Mouse (Mus musculus): ENCODE results near the gene Adgrb3.

The Adgrb3 gene

DNA sequence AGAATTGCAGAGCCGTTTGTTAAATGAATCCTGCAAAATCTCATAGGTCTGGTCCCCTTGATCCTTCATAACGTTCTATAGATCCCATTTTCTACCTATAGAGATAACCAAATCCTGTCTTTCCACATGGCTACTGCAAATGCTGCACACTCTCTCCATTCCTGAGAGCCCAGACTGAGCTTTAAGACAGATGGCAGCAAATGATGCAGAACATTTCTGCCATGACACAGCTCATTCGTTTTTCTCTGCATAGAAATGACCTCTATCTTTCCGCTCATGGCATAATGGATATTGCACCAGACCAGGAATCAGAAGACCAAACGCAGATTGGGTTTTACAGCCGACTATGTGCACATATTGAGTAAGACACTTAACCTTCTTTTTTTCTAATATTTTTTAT lies 84.8 kb downstream of the Adgrb3 start:
- peak; percentile 68 to 72 for DNase-seq

DNA sequence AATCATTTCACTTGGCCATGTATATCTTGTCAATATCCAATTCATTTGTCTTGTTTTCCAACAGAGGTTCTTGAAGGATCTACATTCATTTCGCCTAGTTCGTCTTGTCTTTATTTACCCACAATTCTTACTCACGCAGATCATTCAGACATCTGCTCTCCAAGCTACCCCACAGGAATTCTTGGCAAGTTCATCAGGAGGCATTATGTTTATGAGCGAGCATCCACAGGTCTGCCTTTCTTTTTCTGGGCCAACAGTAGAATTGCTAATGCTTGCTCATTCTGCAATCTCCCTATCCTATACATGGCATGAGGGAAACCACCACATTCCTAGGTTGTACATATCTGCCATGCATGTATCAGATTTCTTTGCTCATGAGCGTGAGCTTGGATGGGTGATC lies 99.7 kb downstream of the Adgrb3 start:
- DNase-seq, result peak; percentile 34 to 42

DNA sequence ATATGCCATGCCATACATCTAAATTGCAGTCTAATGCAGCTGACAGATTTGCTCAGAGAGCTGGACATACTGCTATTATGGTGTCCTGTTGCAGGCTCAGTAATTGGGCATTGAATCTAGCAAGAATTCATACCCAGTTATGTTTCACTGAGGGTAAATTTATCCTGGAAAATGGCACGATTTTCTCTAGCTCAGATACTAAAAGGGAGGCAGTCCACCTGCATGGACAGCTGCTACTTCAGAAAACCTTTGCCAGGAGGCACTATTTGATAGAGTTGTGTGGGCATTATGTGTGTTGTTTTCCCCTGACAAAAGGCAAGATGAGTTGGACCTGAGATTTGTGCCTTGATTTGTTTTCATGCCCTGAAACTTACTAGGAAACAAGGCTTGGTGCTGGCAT lies 118.0 kb downstream of the Adgrb3 start:
- DNase-seq, result peak in 1 of 2 experiments; percentile 12

DNA sequence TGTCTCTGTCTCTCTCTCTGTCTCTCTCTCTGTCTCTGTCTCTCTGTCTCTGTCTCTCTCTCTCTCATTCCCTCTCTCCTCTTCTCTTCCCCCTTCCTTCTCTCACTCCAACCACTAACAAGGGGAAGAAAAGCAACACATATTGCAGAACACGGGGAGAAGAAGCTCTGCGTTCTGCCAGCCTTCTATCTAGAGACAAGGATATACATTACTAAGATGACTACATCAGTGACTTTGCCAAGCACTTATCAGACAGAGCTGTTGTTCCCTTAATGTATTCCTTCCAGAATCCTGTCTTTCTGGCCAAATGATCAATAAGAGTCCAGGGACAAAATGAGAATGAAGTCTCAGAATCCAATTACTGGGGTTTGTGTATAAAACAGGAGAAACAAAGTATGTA lies 123.2 kb downstream of the Adgrb3 start:
- no peak for DNase-seq

DNA sequence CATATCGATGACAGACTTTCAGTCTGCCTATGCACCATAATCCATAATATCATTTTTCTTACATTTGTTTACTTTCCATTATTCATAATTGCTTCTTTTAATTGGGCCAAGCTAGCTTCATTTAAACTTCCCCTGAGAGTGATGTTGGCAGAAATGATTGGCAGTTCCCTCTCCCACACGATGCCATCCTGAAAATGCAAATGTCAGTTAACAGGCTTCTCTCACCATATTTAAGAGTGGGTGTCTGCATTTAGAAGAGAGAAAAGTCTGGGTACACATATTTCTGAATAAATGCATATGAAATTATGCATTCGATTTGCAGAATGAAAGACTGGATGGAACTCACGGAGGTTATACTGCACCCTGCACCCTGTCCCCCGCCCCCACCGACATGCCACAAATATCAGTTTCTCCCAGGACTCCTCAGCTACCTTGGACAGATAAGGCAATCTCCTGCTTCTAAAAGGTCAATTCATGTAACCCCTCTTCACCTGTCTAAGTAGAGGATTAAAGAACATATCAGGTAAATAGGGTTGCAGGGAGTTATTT lies 130.7 kb downstream of the Adgrb3 start:
- no peak for DNase-seq

DNA sequence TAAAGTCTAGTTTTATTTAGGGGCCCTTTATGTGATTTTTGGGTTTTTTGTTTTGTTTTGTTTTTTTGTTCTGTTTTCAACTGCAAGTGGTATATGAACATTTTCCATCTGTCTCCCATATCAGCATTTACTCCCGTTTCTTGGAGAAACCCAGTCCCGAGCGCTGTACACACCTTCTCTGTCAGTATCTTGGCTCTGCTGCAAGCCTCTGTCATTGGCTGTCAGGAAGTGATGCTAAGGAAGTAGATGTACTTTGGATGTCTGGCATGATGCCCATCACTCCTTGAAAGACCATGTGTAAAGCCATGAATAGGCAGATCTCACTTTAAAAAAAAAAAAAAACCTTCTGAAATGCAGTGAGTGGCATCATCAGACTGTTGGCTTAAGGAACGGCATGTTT lies 132.3 kb downstream of the Adgrb3 start:
- peak; percentile 34 to 39 for DNase-seq

DNA sequence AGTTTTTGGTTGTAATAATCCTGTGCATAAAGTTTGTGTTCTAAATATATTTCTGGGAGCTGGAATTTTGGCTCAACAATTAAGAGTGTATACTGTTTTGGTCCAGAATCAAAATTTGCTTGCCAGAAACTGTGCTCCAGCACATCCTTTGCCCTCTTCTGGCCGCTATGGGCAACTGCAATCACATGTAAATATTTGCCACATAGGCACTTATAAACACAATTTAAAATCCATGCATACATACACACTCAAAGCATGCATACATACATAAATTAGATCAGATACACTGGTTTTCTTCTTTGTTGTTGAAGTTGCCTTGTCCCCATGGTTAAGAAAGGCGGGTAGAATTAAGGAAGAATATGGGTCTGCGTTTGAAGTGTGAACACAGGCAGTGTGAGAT lies 132.7 kb downstream of the Adgrb3 start:
- peak; percentile 34 to 56 for DNase-seq

DNA sequence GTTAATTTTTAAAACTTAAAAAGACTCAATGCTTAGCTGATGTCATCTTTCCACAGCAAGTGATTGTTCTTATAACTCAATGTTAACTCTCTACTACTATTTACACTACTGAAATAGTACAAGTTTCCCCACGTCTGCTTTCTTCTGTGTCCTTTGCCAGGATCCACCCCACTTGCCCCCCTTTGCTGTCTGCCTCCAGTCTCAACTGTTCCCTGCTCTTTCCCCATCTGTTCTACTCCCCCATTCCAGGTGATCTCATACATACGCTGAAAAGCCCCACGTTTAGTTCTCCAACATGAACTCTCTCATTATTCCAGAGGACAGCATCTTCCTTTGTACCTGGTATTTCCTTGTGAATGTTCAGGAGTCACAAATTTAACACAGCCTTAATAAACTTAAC lies 147.4 kb downstream of the Adgrb3 start:
- DNase-seq, result peak; percentile 50 to 56

DNA sequence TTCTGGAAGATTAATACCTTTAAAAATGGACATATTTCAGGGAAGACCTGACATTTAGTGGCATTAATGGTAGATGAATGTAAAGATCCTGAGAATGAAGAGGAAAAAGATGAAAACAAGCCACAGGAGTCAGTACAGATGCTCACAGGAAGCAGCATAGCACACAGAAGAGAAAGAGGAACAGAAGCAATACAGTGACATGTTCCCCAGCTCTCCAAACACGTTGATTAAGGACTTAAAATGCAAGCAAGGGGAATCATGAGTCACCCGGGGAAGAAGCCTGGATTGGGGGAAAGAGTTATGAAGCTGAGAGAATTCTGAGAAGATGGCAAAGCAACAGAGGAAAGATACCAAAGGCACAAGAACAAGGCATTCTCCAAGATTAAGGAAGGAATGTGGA lies 149.9 kb downstream of the Adgrb3 start:
- DNase-seq, result no peak

DNA sequence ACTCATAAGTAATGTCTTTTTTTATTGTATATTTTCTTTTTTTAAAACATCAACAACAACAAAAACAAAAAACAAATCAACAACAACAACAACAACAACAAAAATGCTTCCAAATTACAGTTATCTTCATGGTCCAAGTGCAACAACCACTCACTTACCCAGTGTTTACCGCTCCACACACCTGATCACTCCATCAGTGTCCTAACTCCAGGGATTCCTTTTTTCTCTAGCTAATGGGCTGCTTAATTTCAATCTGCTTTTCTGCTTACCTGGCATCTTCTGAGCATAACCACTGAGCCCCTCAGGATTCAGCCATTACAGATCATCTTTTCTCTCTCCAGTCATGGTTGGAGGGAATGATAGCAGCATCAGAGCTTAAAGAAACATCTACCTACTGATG lies 176.8 kb downstream of the Adgrb3 start:
- DNase-seq, result peak; percentile 4 to 8

DNA sequence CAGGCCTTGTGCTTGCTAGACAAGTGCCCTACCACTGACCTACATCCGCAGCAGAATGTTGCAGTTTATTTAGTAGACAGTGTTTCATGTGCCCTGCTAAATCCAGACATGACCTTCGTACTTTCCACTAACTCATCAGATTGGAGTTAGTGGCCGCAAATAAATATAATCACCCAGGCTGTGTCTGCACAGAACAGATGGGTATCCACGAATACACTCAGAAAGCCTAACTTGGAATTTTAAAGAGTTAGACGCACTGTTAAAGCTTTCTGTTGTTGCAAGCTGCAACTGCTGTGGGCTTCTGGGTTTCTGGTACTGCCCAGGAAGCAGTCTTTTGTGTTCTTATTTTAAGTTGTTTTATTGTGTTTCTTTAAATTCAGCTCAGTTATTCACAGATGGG lies 185.3 kb downstream of the Adgrb3 start:
- DNase-seq, result no peak

DNA sequence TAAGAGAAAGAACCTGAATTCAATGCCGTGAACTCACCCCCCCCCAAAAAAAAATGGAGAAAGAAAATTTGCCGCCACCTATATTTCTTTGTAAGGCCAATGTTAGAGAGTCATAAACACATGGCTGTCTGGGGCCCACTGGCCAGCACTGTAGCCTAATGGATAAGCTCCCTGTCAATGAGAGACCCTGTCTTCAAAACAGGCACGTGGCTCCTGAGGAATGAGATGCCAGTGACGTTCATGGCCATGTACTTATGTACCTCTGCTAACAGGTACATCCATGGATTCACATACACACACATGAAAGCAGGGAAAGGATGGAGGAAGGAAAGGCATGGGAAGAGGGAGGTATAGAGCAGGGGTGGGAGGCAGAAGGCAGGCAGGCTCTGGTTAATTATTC lies 208.0 kb downstream of the Adgrb3 start:
- DNase-seq, result no peak

DNA sequence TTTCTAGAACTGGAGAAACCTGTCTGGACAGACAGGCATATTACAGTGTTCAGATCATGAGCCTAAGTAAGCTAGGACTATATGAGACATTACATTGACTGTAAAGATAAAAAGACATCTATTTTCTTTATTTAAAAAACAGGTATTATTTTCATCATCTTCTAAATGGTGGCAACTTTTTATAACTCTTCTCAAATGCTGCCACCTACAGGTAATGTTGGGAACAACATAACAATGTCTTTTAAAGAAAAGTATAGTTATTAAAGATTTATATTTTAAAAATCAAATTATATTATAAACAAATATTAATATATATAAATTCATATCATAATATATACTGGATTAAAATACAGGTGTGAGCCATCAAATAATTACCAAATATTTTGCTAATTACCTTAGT lies 212.6 kb downstream of the Adgrb3 start:
- peak; percentile 30 to 62 for DNase-seq

DNA sequence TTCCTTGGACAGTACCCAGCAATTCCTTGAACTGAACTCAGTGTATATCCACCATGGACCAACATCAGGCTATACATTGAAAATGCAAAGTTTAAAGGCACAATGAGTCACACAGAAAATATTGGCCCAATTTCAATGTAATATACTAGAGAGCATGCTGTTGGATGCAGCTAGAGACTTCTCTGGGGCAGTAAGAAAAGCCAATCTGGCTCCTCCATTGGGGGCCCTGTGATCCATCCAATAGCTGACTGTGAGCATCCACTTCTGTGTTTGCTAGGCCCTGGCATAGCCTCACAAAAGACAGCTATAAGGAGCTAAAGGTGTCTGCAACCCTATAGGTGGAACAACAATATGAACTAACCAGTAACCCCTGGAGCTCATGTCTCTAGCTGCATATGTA lies 218.7 kb downstream of the Adgrb3 start:
- DNase-seq, result peak; percentile 45 to 59

DNA sequence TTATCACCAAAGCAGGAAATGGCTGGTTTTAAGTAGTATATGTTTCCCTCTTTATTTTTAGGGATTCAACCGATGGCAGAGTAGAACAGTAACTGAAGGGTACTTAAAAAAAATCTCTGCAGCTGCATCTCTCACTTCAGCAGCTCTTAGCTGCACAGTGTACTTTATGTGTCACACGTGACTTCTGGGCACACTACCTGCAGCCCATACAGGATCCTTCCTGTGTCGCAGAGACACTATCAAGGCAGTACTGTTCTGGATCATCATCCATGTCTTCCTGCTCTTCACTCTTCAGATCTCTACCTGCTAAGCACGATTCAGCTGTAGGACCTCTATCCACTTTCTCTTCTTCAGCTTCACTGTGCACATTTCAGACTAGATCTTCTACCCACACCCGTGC lies 230.6 kb downstream of the Adgrb3 start:
- DNase-seq, result no peak

DNA sequence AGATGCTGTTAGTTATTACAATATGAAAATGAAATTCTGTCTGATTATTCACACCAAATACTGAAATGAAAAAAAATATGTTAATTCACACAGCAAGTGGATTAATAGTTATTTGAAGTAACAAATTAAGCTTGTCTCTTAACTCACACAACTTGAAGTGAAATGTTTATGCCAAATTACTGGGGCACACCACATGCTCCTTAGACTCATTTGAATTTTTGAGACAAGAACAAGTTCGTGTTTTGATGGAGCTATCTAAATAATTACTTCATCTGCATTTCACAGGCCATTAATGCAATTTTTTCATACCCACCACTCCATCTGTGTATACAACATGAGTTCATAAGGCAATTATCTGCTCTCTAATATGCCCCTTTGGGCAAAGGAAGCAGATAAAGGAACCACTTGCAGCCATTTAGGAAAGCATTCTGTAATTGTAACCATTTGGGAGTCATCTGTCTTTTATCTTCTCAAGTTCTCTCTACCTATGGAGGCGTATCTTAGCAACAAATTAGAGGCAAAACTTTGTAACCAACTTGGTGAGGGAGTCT lies 240.9 kb downstream of the Adgrb3 start:
- DNase-seq, result no peak

DNA sequence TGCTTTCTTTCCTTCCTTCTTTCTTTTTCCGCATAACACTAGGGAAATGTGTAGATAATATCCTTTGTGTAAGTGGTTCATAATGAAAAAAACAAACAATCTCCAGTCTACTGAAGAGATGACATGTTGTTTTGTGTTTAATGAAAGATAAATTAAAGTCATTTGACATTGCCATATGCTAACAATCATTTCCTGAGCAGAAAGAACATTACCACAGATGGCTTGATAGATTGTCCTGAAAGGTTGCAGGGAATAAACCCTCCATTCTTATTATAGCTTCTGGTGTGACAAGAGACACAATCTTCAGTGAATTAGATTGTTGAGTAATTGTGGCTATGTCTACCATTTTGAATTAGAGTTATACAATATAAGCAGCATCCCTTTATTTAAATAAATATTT lies 247.8 kb downstream of the Adgrb3 start:
- DNase-seq, result no peak

DNA sequence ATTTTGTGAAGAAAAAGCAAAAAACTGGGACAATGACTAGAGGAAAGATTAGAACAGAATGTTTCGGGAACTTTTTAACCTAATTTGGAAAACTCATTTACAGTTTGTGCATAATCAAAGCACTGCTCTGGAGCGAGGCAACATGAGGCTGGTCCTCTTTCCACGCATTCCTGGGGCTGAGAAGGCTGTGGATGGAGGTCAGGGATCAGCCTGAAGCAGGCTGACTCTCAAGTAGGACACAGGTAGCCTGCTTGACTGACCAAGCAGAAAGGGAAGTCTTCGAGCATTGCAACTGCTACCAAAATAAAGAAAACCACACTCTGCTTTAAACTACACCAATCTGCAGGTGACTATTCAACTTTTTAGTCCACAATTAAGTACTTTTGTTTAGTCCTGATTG lies 251.7 kb downstream of the Adgrb3 start:
- DNase-seq, result no peak

DNA sequence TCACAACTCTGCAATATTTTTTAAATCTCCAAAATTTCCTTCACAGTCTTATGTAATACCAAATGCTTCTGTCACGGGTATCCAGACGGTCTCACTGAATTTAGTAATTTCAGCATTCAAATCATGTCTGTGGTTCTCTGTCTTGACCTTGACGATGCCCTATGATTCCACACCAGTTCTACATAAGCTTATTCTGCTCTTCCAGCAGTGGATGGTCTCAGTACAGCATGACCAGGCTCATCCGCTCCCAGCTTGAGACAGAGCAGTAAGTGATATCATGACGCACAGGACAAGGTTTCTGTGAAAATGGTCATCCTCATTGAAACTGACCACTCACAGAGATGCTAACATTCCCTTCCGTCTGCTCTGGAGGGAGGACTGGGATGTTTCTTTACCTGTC lies 252.9 kb downstream of the Adgrb3 start:
- DNase-seq, result no peak

DNA sequence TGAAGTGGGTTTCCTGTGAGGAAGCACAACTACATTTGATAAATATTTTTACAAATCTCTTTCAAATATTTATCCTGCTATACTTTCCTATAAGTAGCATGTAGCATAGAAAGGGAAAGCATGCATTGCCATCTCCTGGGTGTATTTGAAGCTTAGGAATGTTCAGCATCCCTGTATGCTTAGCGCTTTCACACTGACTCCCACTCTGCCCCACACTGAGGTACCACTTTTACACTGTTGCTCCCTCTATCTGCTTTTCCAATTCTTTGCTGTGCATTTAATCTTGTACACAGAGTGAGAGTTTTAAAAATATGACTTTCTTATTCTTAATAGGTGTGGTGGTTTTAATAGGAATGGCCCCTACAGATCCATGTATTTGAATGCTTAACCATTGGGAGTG lies 261.4 kb downstream of the Adgrb3 start:
- no peak for DNase-seq

DNA sequence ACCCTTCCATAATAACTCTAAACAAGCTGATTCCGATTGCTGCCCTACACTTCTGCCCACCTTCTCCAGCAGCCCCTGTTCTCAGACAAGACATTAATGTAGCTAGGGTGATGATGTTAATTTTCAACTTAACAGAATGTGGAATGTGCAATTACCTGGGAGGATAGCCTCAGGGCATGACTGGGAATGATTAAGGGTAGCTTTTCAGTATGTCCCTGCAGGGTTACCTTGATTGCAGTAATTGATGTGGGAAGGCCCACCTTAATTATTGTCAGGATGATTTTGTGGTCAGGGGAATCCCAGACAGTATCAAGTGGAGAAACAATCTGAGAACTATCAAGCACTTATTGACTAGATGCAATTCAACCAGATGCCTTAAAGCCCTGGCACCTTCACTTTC lies 283.4 kb downstream of the Adgrb3 start:
- no peak for DNase-seq

DNA sequence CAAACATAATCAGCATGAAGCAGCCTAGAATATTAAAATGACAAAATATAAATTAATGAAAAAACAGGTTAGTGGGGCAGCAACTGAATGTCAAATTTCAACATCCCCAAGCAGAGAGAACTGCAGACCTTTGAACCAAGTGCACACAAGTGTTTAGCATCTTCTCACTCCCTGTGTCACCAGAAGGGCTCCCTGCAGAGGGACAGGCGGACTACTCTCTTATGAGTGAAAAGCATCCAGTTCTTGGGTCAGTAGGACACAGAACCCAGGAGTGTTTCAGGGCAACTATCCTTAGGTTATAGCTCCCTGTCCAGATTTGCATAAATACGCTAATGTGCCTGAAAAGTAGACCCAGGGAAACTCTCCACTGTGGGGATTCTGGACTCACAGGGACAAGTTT lies 285.6 kb downstream of the Adgrb3 start:
- DNase-seq, result no peak

DNA sequence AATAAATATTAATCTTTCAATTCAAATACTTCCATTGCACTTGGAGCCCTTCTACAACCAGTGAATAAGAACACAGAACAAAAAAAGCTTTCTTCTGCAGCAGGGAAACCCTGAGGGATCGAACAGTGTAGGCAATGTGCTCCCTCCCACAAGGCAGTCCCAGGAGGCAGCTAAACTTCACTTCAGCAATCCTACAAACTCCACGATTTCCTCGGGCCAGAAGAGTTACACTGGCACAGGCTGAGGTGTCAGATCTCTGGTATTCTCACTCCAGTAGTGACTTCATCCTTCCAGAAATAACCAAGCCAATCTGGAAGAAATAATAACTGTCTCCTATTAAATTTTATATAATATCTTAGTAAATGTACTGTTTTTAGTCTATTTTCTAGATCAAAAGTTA lies 286.6 kb downstream of the Adgrb3 start:
- no peak for DNase-seq

DNA sequence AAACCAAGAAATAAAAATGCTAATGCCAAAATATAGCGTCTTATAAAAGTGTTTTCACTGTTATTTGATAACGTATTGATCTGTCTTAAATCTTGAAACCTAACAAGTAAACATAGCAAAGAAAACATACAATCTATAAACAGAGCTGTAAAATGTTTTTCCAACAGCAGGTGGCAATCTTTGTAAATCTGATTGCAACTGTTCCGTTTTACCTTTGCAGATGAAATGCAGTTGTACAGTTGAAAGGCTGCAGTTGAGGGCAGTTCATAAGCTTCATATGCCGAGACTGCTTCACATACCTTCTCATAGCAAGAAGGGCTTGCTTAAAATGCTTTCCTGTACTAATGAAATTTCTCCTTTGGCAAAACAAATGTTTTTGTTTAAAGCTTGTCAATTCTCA lies 302.5 kb downstream of the Adgrb3 start:
- DNase-seq, result peak; percentile 20 to 45

DNA sequence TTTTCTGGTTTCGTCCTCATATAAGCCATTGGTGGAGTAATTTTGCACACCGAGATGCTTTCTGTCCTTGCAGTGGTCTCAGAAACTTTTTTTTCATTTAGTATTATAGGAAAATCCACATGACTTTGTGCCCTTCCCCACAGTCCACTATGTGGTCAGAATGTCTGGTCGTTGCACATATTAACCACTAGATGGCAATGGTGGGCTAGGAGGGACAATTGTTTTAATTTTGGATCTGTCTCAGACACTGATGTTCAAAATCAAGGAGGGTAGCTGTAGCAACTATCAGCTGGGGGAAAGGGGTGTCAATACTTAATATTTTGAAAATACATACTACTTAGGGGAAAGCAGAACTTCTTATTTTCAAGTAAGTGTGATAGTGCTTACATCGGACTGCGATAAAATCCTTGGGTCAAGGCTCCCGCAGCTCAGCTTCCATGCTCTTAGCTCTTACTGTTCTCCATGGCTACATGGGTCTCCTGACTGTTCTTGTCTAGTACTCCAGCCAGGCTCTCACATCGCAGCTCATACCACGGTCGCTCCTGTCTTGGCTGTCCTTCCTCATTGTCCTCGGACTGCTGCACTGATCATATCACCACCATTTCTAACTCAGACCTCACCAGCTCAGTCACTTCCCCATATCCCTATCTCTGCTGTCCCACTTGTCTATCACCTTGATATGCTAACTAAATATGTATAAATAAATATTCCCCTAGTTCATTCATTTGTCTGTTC lies 319.0 kb downstream of the Adgrb3 start:
- peak; percentile 65 to 76 for DNase-seq
